Mouse (Mus musculus): ENCODE data around the gene Tnc. TPM values are rescaled to one million over a fixed set of nuclear protein-coding genes. Genes with fewer than 3 reads are reported as not detected.
"Not testable (repeated sequence)": the region's sequence is repeated elsewhere in the genome, so short reads cannot be mapped to it uniquely, and the experiment has no call there.

The Tnc gene
- polyA plus RNA-seq, 1 experiment from 2014 or later: 36.4 TPM

- no peak overlapping the region for H3K4me2 ChIP-seq
- no peak overlapping the region for H3K4me3 ChIP-seq (ENCODE audit: low read depth, low read length)
- TF ChIP-seq CTCF (IDR thresholded peaks at IDR 0.05; ENCODE audit: low read depth): no peak
- no peaks in the 10 kb centered on the region for H3K4me1 ChIP-seq (ENCODE audit: insufficient read depth)
- 77% methylated on average over 4 of the region's 4 CpGs for WGBS
- H3K9me3 ChIP-seq (ENCODE audit: low read depth, low read length): no peaks in the 10 kb centered on the region
- H3K36me3 ChIP-seq (ENCODE audit: insufficient read depth): no peaks in the 10 kb centered on the region
- H3K9ac ChIP-seq: no peak overlapping the region
- no peak overlapping the region for H3K27ac ChIP-seq (ENCODE audit: low read depth)
- ATAC-seq (ENCODE audit: insufficient read depth): no peak
- no peak for DNase-seq
- no peaks in the 10 kb centered on the region for H3K27me3 ChIP-seq (ENCODE audit: insufficient read depth, low read length)
Observed at GRCm38 (mm10) chr4:63970925-63971324, 75.9 kb downstream of the Tnc start.

GRCm38 (mm10) chr4:63969891-63970290 lies 76.9 kb downstream of the Tnc start:
- Histone ChIP-seq H3K4me2 (no peak overlapping the region), H3K27me3 (ENCODE audit: insufficient read depth, low read length) (no peaks in the 10 kb centered on the region), H3K36me3 (ENCODE audit: insufficient read depth) (no peaks in the 10 kb centered on the region), H3K4me3 (ENCODE audit: low read depth, low read length) (no peak overlapping the region), H3K9ac (no peak overlapping the region), H3K27ac (ENCODE audit: low read depth) (no peak overlapping the region), H3K9me3 (ENCODE audit: low read depth, low read length) (no peaks in the 10 kb centered on the region), H3K4me1 (ENCODE audit: insufficient read depth) (no peaks in the 10 kb centered on the region)
- no peak for TF ChIP-seq CTCF (IDR thresholded peaks at IDR 0.05; ENCODE audit: low read depth)
- 80% methylated on average over 3 of the region's 3 CpGs for WGBS
- no peak for DNase-seq
- no peak for ATAC-seq (ENCODE audit: insufficient read depth)

GRCm38 (mm10) chr4:63963410-63963809 lies 83.4 kb downstream of the Tnc start:
- TF ChIP-seq CTCF (IDR thresholded peaks at IDR 0.05; ENCODE audit: low read depth): no peak
- no peaks in the 10 kb centered on the region for H3K27me3 ChIP-seq (ENCODE audit: insufficient read depth, low read length)
- no peak overlapping the region for H3K27ac ChIP-seq (ENCODE audit: low read depth)
- no peak overlapping the region for H3K4me3 ChIP-seq (ENCODE audit: low read depth, low read length)
- H3K9me3 ChIP-seq (ENCODE audit: low read depth, low read length): no peaks in the 10 kb centered on the region
- peak; percentile 48 for DNase-seq
- H3K4me2 ChIP-seq: no peak overlapping the region
- no peaks in the 10 kb centered on the region for H3K36me3 ChIP-seq (ENCODE audit: insufficient read depth)
- 24% methylated on average over 1 of the region's 1 CpGs for WGBS
- no peak overlapping the region for H3K9ac ChIP-seq
- peak; percentile 64; the same call in 1 of the 2 replicates for ATAC-seq (ENCODE audit: insufficient read depth)
- no peaks in the 10 kb centered on the region for H3K4me1 ChIP-seq (ENCODE audit: insufficient read depth)

GRCm38 (mm10) chr4:63961858-63962468 lies 84.9 kb downstream of the Tnc start:
- 89% methylated on average over 5 of the region's 5 CpGs for WGBS
- H3K36me3 ChIP-seq (ENCODE audit: insufficient read depth): no peaks in the 10 kb centered on the region
- no peaks in the 10 kb centered on the region for H3K4me1 ChIP-seq (ENCODE audit: insufficient read depth)
- DNase-seq (no peak), ATAC-seq (ENCODE audit: insufficient read depth) (no peak)
- no peak overlapping the region for H3K9ac ChIP-seq
- H3K27ac ChIP-seq (ENCODE audit: low read depth): no peak overlapping the region
- H3K4me2 ChIP-seq: no peak overlapping the region
- no peaks in the 10 kb centered on the region for H3K27me3 ChIP-seq (ENCODE audit: insufficient read depth, low read length)
- no peak overlapping the region for H3K4me3 ChIP-seq (ENCODE audit: low read depth, low read length)
- no peak for TF ChIP-seq CTCF (IDR thresholded peaks at IDR 0.05; ENCODE audit: low read depth)
- no peaks in the 10 kb centered on the region for H3K9me3 ChIP-seq (ENCODE audit: low read depth, low read length)

GRCm38 (mm10) chr4:63958601-63959000 lies 88.2 kb downstream of the Tnc start:
- Histone ChIP-seq H3K9ac (no peak overlapping the region), H3K27ac (ENCODE audit: low read depth) (peak overlapping the region; percentile 33; the same call in 1 of the 2 replicates), H3K4me2 (no peak overlapping the region), H3K36me3 (ENCODE audit: insufficient read depth) (no peaks in the 10 kb centered on the region), H3K4me1 (ENCODE audit: insufficient read depth) (no peaks in the 10 kb centered on the region), H3K9me3 (ENCODE audit: low read depth, low read length) (no peaks in the 10 kb centered on the region), H3K27me3 (ENCODE audit: insufficient read depth, low read length) (no peaks in the 10 kb centered on the region), H3K4me3 (ENCODE audit: low read depth, low read length) (no peak overlapping the region)
- DNase-seq (peak; percentile 44), ATAC-seq (ENCODE audit: insufficient read depth) (no peak)
- no peak for TF ChIP-seq CTCF (IDR thresholded peaks at IDR 0.05; ENCODE audit: low read depth)
- WGBS: 38% methylated on average over 4 of the region's 4 CpGs

DNA sequence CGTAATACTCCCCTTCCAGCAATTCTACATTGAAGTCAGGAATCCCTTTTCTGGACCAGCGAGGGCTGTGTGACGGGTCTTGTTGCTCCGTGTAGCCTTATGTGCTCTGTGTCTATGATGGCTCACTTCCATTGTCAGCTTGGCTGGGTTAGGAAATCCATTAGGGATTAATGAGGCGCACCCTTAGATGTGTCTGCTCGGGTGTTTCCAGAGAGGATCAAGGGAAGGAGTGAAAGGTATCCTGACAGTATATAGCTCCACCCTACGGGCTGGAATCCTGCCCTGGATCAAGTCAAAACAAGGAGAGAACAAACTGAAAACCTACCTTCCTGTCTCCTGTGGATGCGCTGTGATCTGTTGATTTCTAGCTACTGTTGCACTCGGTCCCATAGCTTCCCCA lies 96.8 kb downstream of the Tnc start:
- 80% methylated on average over 9 of the region's 9 CpGs for WGBS

DNA sequence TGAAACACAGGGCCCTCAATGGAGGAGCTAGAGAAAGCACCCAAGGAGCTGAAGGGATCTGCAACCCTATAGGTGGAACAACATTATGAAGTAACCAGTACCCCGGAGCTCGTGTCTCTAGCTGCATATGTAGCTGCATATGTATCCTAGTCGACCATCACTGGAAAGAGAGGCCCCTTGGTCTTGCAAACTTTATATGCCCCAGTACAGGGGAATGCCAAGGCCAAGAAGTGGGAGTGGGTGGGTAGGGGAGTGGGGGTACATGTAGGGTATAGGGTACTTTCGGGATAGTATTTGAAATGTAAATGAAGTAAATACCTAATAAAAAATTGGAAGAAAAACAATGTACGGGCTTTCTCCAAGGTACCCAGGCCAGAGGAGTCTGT lies 98.1 kb downstream of the Tnc start:
- not testable (repeated sequence) for H3K4me2 ChIP-seq; H3K27me3 ChIP-seq (ENCODE audit: insufficient read depth, low read length); H3K4me3 ChIP-seq (ENCODE audit: low read depth, low read length); ATAC-seq (ENCODE audit: insufficient read depth); H3K36me3 ChIP-seq (ENCODE audit: insufficient read depth); H3K9ac ChIP-seq; H3K27ac ChIP-seq (ENCODE audit: low read depth); DNase-seq; H3K9me3 ChIP-seq (ENCODE audit: low read depth, low read length); H3K4me1 ChIP-seq (ENCODE audit: insufficient read depth)
- 84% methylated on average over 5 of the region's 5 CpGs for WGBS

More for the DNA sequence above, 96.8 kb downstream of the Tnc start:
- Histone ChIP-seq H3K4me3 (ENCODE audit: low read depth, low read length) (no peak overlapping the region), H3K27me3 (ENCODE audit: insufficient read depth, low read length) (no peaks in the 10 kb centered on the region), H3K36me3 (ENCODE audit: insufficient read depth) (no peaks in the 10 kb centered on the region), H3K9me3 (ENCODE audit: low read depth, low read length) (no peaks in the 10 kb centered on the region), H3K27ac (ENCODE audit: low read depth) (no peak overlapping the region), H3K4me1 (ENCODE audit: insufficient read depth) (no peaks in the 10 kb centered on the region), H3K4me2 (no peak overlapping the region), H3K9ac (no peak overlapping the region)
- no peak for TF ChIP-seq CTCF (IDR thresholded peaks at IDR 0.05; ENCODE audit: low read depth)
- ATAC-seq (ENCODE audit: insufficient read depth): no peak
- no peak for DNase-seq

Data from lung, embryonic 14.5 days (tissue).